Mouse (Mus musculus) left cerebral cortex, adult 2 months (tissue): ENCODE data around the gene Mreg. TPM values are rescaled to one million over a fixed set of nuclear protein-coding genes. Genes with fewer than 3 reads are reported as not detected.
A peak's percentile ranks its signal among the peaks of the same experiment; 100 is the strongest.

Experiments used
- DNase-seq, 2 experiments: peaks; one replicate each; pipeline ENCODE4 v3.0.0; 2021 to 2022; ENCODE audit warnings: low spot score in 2 of 2, mixed read lengths in 1 of 2; ENCODE audit errors: extremely low spot score in 1 of 2
- H3K27ac ChIP-seq: fragments of 200-600 bp; 2 replicates; pipeline ENCODE4 v1.8.1; 2022
- H3K4me3 ChIP-seq: fragments of 200-600 bp; 2 replicates; pipeline ENCODE4 v1.8.1; 2022
- CTCF ChIP-seq: fragments of 200-600 bp; IDR thresholded peaks from 2 replicates; pipeline ENCODE4 v1.8.1; 2022; ENCODE audit warnings: antibody characterized with exemption, mild to moderate bottlenecking, moderate library complexity
- intact Hi-C: fragments of 180-260 bp; cut with DNase I; formaldehyde crosslinking; loops from one replicate; pipeline ENCODE4 v1.15.1; 2025
- total RNA-seq, 2 experiments: library from RNA; stranded (reverse); gene quantifications; 2 replicates each; pipeline ENCODE4 v1.2.3; 2021

Gene Mreg
- total RNA-seq, 2 experiments from 2014 or later: 4.1 to 4.9 TPM

- Histone ChIP-seq H3K27ac (no peak overlapping the region), H3K4me3 (no peak overlapping the region)
- intact Hi-C loops: no loop called here
- no peak for DNase-seq
- TF ChIP-seq CTCF: no peak
Measured at GRCm38 (mm10) chr1:72176239-72176638, 35.9 kb downstream of the Mreg start.

- TF ChIP-seq CTCF: no peak
- H3K27ac ChIP-seq: no peak overlapping the region
- intact Hi-C loops: no loop called here
- no peak overlapping the region for H3K4me3 ChIP-seq
- no peak for DNase-seq
Measured at GRCm38 (mm10) chr1:72174183-72174582, 37.9 kb downstream of the Mreg start.

- no peak for DNase-seq
- intact Hi-C loops: no loop called here
- no peak overlapping the region for H3K27ac ChIP-seq
- no peak for TF ChIP-seq CTCF
- H3K4me3 ChIP-seq: no peak overlapping the region
Measured at GRCm38 (mm10) chr1:72173402-72174051, 38.6 kb downstream of the Mreg start.

- Histone ChIP-seq H3K27ac (no peak overlapping the region), H3K4me3 (no peak overlapping the region)
- intact Hi-C loops: no loop called here
- no peak for TF ChIP-seq CTCF
- DNase-seq: no peak
Measured at GRCm38 (mm10) chr1:72172788-72173187, 39.3 kb downstream of the Mreg start.

- H3K4me3 ChIP-seq: no peak overlapping the region
- no peak for TF ChIP-seq CTCF
- intact Hi-C loops: no loop called here
- no peak for DNase-seq
- H3K27ac ChIP-seq: no peak overlapping the region
Measured at GRCm38 (mm10) chr1:72171001-72171860, 40.9 kb downstream of the Mreg start.

- H3K4me3 ChIP-seq: no peak overlapping the region
- TF ChIP-seq CTCF: no peak
- H3K27ac ChIP-seq: no peak overlapping the region
- DNase-seq: no peak
- intact Hi-C loops: no loop called here
Measured at GRCm38 (mm10) chr1:72167024-72167423, 45.1 kb downstream of the Mreg start.

- Histone ChIP-seq H3K4me3 (no peak overlapping the region), H3K27ac (no peak overlapping the region)
- no peak for DNase-seq
- no peak for TF ChIP-seq CTCF
- intact Hi-C loops: no loop called here
Measured at GRCm38 (mm10) chr1:72166468-72166814, 45.7 kb downstream of the Mreg start.

- Histone ChIP-seq H3K27ac (no peak overlapping the region), H3K4me3 (no peak overlapping the region)
- intact Hi-C loops: no loop called here
- peak; percentile 40 for TF ChIP-seq CTCF
- no peak for DNase-seq
Measured at GRCm38 (mm10) chr1:72165723-72166467, 46.2 kb downstream of the Mreg start.

GRCm38 (mm10) chr1:72160321-72160720 lies 51.8 kb downstream of the Mreg start:
- no peak for TF ChIP-seq CTCF
- no peak overlapping the region for H3K27ac ChIP-seq

GRCm38 (mm10) chr1:72145041-72145440 lies 67.1 kb downstream of the Mreg start:
- Histone ChIP-seq H3K4me3 (no peak overlapping the region), H3K27ac (no peak overlapping the region)
- TF ChIP-seq CTCF: no peak
- DNase-seq: no peak
- intact Hi-C loops: loop anchor here (10.0 kb wide), 1 partner anchor 1880 kb away; no protein-coding TSS in a partner anchor

More at GRCm38 (mm10) chr1:72160321-72160720, 51.8 kb downstream of the Mreg start:
- no peak overlapping the region for H3K4me3 ChIP-seq
- DNase-seq: no peak
- intact Hi-C loops: no loop called here

- DNase-seq: no peak
- Histone ChIP-seq H3K4me3 (no peak overlapping the region), H3K27ac (no peak overlapping the region)
- intact Hi-C loops: loop anchor here (5.0 to 10.0 kb wide), 2 partner anchors 857 to 1880 kb away; no protein-coding TSS in a partner anchor
- TF ChIP-seq CTCF: no peak
Measured at GRCm38 (mm10) chr1:72144426-72144825, 67.7 kb downstream of the Mreg start.

GRCm38 (mm10) chr1:72141893-72142480 lies 70.1 kb downstream of the Mreg start:
- DNase-seq: peak; percentile 43 to 45
- peak; percentile 93 for TF ChIP-seq CTCF

More at GRCm38 (mm10) chr1:72141893-72142480, 70.1 kb downstream of the Mreg start:
- no peak overlapping the region for H3K4me3 ChIP-seq
- intact Hi-C loops: loop anchor here (2.0 to 10.0 kb wide), 3 partner anchors 19 to 1877 kb away; no protein-coding TSS in a partner anchor
- H3K27ac ChIP-seq: no peak overlapping the region
